Mouse (Mus musculus) heart, adult 10 weeks (tissue): ENCODE results near the gene Atraid. TPM values are rescaled to one million over a fixed set of nuclear protein-coding genes. Genes with fewer than 3 reads are reported as not detected.

Experiments used
- polyA plus RNA-seq: library from polyadenylated mRNA; stranded (reverse); fragments of 350-450 nt; fragmentation: Illumina TruSeq; extraction: RNeasy Lipid Tissue Mini Kit (QIAGEN cat#74804); gene quantifications from one replicate; pipeline ENCODE4 v1.2.3, GENCODE M21; 2014; ENCODE audit warnings: low read depth, low replicate concordance

Atraid gene
- polyA plus RNA-seq, result 83.6 TPM

GRCm38 (mm10) chr5:31047848-31048762 lies at the start of gene Atraid:
TSS of gene Atraid (plus strand) at chr5:31048312.

GRCm38 (mm10) chr5:31048763-31049641 lies 890 bp downstream of the Atraid start, which contains the start of gene Slc5a6:
TSS of gene Slc5a6 (minus strand) at chr5:31048924.

GRCm38 (mm10) chr5:31054261-31055215 lies 6.4 kb downstream of the Atraid start, which contains the start of gene Cad:
TSS of gene Cad (plus strand) at chr5:31054780.

Other genes with a start within 250 kb of the Atraid start
- gene Mapre3, start 233.7 kb upstream of the Atraid start, polyA plus RNA-seq, result 45.6 TPM
- gene Tmem214, start 180.3 kb upstream of the Atraid start, polyA plus RNA-seq, result 39.4 TPM
- 4.8 TPM for gene Agbl5, start 159.6 kb upstream of the Atraid start, polyA plus RNA-seq
- gene Ost4, start 140.5 kb upstream of the Atraid start, polyA plus RNA-seq, result 169 TPM
- gene Emilin1, start 134.9 kb upstream of the Atraid start, polyA plus RNA-seq, result 27.9 TPM
- 33.0 TPM for gene Khk, start 126.9 kb upstream of the Atraid start, polyA plus RNA-seq
- gene Cgref1, start 102.7 kb upstream of the Atraid start, polyA plus RNA-seq, result 1.3 TPM
- gene Preb, start 88.0 kb upstream of the Atraid start, polyA plus RNA-seq, result 91.3 TPM
- 2.1 TPM for gene Tcf23, start 79.7 kb upstream of the Atraid start, polyA plus RNA-seq
- 14.1 TPM for gene Slc5a6, start 612 bp downstream of the Atraid start, polyA plus RNA-seq
- 12.7 TPM for gene Cad, start 6.5 kb downstream of the Atraid start, polyA plus RNA-seq
- gene Dnajc5g, start 58.0 kb downstream of the Atraid start, polyA plus RNA-seq, result not detected
- not detected for gene Slc30a3, start 59.9 kb downstream of the Atraid start, polyA plus RNA-seq
- 266 TPM for gene Trim54, start 68.4 kb downstream of the Atraid start, polyA plus RNA-seq
- gene Ucn, start 90.5 kb downstream of the Atraid start, polyA plus RNA-seq, result not detected
- 118 TPM for gene Mpv17, start 105.9 kb downstream of the Atraid start, polyA plus RNA-seq
- 1.3 TPM for gene Gm29609, start 131.6 kb downstream of the Atraid start, polyA plus RNA-seq
- gene Gtf3c2, start 131.8 kb downstream of the Atraid start, polyA plus RNA-seq, result 43.8 TPM
- 62.4 TPM for gene Snx17, start 144.9 kb downstream of the Atraid start, polyA plus RNA-seq
- gene Eif2b4, start 145.1 kb downstream of the Atraid start, polyA plus RNA-seq, result 48.9 TPM
- gene Zfp513, start 154.0 kb downstream of the Atraid start, polyA plus RNA-seq, result 10.8 TPM
- 53.4 TPM for gene Ppm1g, start 172.4 kb downstream of the Atraid start, polyA plus RNA-seq
- gene Nrbp1, start 192.6 kb downstream of the Atraid start, polyA plus RNA-seq, result 106 TPM
- gene Gm9970, start 192.9 kb downstream of the Atraid start, polyA plus RNA-seq, result not detected
- gene Krtcap3, start 203.4 kb downstream of the Atraid start, polyA plus RNA-seq, result 3.0 TPM
- gene Ift172, start 242.8 kb downstream of the Atraid start, polyA plus RNA-seq, result 35.3 TPM
- 7.4 TPM for gene Fndc4, start 247.8 kb downstream of the Atraid start, polyA plus RNA-seq
- gene Gckr, start 249.1 kb downstream of the Atraid start, polyA plus RNA-seq, result not detected